Mouse (Mus musculus) spleen, postnatal 10 days (tissue): ENCODE measurements around the gene Sh2d1b2.

Experiments
- DNase-seq, 2 experiments: peaks; one replicate each; pipeline ENCODE4 v3.0.0; 2021 to 2022; ENCODE audit warnings: low spot score in 2 of 2

Gene Sh2d1b2

GRCm38 (mm10) chr1:170277016-170277415 is 44.5 kb downstream of the Sh2d1b2 start, which contains the start of gene Sh2d1b1:
Gene Sh2d1b1 (plus strand): TSS chr1:170277320.
- no peak for DNase-seq

GRCm38 (mm10) chr1:170282415-170283129 is 50.0 kb downstream of the Sh2d1b2 start:
- DNase-seq: no peak

DNA sequence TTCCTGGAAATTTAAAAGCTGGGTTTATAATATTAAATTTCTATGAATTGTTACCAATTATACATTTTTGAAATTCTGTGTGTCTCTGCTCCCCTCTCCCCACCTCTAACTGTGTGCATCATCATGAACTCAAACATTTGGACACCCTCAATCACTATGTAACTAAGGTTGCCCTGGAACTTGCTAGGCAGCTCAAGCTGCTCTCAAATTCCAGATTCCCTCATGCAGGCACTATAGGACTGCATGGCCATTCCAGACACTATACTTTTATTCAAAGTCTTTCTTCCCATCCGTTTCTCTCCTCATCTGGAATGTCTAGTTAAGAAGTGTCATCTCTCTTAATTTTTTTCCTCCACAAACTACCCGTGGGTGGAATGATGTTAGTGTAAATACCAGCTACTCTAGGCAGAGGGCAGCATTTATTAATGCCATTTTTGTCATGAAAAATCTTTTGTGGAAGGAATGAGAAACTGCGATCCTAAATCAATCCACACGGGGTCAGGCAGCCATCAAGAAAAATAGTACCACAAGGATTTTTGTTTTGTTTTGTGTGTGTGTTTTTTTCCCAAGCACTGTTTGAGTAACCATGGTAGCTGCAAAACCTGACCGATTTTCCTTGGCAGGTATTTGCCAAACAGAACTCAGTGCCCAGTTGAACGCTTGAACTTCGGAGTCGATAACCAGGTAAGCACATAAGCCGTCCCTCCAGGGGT is 59.8 kb downstream of the Sh2d1b2 start:
- no peak for DNase-seq

GRCm38 (mm10) chr1:170293257-170293656 is 60.7 kb downstream of the Sh2d1b2 start:
- DNase-seq: no peak

- no peak for DNase-seq
These were observed 62.4 kb downstream of the Sh2d1b2 start for GRCm38 (mm10) chr1:170294786-170295570.

GRCm38 (mm10) chr1:170299496-170299895 is 66.9 kb downstream of the Sh2d1b2 start:
- no peak for DNase-seq

DNA sequence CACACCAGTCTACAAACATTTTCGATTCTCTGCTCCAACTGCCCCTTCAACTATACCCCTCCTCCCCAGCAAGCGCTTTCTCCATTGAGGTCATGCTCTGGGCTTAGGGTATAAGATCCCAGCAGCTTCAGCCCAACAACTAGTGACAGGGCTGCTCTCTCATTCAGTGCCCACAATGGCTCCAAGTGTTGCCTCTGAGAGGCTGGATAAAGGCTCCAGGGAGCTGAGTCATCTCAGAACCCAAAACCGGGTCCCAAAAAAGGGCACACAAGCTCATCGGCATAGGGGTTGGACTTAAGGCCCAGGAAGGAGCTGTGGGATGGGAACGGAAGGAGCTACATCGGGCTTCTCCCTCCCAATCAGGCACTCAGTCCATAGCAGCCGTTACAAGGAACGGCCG is 69.1 kb downstream of the Sh2d1b2 start:
- DNase-seq: no peak

DNA sequence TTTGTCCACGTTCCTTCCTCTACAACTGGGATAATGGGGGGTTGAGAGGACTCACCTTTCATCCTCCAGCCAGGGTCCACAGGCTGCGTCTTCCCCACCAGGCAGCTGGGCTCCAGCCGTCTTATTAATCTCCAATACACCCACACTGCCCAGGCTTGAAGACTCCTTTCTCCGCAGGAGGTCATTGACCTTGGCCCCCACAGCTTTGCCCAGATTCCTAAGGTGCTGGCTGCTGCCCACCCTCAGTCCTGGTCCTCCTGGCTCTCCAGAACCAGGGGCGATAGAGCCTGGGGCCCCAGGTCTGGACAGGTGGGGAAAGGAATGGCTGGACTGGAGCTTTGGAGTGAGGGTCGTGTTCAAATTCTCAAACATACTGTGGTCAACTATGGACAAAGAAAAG is 69.9 kb downstream of the Sh2d1b2 start:
- no peak for DNase-seq

DNA sequence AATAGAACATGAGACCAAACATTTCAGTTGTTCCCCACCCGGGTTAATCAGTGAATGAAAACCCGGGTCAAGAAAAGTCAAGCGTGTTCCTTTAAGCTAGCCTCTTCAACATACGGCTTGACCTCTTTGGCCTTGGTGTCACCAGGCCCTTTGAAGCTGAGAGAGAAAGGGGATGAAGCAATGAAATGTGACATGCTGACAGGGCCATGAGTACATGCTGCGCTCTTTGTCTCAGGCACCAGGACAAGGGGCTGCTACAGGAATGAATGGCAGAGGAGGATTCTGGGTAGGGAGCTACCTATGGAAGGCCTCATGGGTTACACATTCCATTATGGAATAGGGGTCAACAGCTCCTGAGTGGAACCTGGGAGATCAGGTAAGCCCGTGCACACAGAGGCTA is 70.6 kb downstream of the Sh2d1b2 start:
- no peak for DNase-seq
